Mouse (Mus musculus): ENCODE results near the gene Rassf7. TPM values are rescaled to one million over a fixed set of nuclear protein-coding genes. Genes with fewer than 3 reads are reported as not detected.

Gene Rassf7
- total RNA-seq (2021) = 1 to 10 TPM; 6.5 to 7.8 TPM
- long read RNA-seq, experiment 1, transcript Rassf7-201 (6 exons, 1,525 nt) = major isoform, 11 of 15 reads
- long read RNA-seq, experiment 1, partial matches to known transcripts = 1 of 15 reads
- long read RNA-seq, experiment 1, other reads (novel, unspliced or antisense) = 3 of 15 reads
- long read RNA-seq, experiment 2, transcript Rassf7-201 (6 exons, 1,525 nt) = major isoform, 6 of 8 reads
- long read RNA-seq, experiment 2, partial matches to known transcripts = 2 of 8 reads
- long read RNA-seq, experiment 2, other reads (novel, unspliced or antisense) = 0 of 8 reads

DNA sequence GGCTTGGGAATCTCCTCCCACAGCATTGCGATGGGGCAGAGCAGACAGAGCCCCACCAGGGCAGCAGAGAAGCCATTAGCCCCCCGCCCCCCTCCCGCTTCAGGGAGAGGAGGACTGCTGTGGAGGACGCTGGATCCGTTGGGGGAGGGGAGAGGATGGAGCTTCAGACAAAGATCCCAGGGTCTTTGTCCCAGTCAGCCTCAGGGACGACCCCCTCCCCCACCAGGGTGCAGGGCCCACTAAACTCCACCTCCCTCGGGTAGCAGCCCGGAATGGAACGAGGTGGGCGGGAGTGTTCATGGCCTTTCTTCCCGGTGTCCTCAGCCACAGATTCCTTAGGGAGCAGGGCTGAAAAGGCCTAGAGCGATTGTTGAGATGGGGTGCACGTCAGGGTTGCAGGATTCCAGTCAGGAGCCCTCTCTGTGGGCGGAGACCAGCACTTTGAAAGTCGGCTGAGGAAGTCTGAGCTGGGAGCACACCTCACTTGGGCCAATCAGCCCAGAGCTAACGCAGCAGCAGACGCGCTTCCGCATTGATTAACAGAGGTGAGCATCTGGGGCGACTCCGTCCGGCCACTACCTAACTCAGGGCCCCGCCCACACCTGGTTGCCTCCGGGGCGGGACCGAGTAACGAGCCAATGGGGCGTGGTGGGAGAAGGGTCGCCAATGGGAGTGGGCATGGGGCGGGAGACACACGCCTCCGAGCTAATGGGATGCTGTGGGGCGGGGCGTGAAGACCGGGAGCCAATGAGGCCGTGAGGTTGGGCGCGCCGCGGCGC is at the start of gene Rassf7:
Gene Rassf7, plus strand, starts transcription at position 760 of the 779 bp plus-strand sequence.
- peak; percentile 94 for DNase-seq

DNA sequence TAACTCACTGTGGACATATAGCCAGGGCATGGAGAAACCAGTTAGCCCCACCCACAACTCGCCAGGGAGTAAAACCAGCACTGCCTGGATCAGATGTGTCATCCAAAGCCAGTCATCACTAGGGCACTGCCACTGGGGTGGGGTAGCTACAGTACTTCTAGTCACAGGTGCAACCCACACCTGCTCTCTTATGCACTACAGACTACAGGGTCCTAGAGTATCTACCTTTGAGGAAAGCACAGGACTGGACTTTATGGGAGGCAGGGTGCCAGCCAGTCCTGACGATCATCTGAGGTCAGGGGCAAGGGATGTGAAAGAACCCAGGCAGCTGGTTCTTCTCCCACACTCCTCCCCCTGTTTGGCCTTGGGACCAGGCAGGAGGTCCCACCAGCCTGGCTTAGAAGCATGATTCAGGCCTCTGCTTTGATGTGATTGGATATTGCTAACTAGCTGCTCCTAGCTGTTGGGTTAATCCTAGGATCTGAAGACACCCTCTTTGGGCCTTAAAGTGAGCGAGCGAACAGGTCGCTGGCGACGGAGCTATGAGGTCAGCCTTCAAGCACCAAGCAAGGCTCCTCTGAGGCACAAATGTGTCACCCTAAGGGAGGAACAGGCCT is 47.7 kb upstream of the Rassf7 start:
- peak; percentile 75 for DNase-seq

DNA sequence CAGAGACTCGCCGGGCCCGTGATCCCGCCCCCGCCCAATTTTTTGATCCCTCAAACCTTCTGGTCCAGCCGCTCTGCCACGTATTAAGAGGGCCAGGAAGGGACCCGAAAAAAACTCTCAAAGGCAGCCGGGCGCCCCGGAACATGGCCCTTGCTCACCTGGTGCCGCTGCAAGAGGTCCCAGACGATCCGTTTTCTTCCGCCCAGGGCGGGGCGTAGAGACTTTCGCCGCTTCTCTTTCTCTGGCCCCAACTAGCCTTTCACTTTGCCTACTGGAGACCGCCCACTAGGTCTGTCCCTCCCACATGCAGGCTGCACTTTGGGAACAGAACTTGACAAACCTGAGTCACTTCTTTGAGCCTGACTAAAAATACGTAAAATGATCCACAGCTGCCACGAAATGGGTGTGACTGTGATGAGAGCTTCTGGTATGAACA is 47.1 kb upstream of the Rassf7 start:
- DNase-seq = peak; percentile 83

DNA sequence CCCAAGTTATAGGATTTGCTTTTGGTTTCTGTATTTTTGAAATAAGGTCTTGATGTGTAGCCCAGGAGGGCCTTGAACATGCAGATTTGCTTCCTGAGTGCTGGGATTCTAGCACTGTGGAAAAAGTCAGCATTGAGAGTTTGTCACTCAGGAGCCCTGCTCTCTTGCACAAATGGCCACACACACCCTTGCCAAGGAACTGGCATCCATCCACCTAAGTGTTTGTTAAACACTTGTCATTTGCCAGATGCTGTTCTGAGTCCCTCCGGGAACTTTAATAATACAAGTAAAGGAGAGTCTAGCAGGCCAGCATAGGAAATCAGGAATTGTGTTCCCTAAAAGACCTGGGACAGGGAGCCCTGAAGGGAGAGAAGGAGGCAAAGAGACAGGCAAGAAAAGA is 46.4 kb upstream of the Rassf7 start:
- DNase-seq = peak; percentile 53

DNA sequence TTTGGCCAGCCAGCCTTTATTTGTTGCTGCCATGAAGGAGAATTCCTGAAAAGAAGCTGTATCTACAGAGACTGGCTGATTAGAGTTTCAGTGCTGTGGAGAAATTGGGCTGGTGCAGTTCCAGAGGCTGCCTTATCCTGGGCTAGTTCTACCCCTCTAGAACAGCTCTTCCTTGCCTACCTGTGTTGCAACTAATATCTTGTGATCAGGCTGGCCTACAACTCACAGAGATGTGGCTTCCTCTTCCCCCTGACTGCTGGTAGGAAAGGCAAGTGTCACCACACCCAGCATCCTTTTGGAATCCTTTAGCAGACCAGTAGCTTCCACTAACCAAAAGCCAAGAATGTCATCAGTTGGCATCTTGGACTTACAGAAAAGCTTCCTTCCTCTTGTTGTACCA is 45.8 kb upstream of the Rassf7 start:
- DNase-seq = no peak

DNA sequence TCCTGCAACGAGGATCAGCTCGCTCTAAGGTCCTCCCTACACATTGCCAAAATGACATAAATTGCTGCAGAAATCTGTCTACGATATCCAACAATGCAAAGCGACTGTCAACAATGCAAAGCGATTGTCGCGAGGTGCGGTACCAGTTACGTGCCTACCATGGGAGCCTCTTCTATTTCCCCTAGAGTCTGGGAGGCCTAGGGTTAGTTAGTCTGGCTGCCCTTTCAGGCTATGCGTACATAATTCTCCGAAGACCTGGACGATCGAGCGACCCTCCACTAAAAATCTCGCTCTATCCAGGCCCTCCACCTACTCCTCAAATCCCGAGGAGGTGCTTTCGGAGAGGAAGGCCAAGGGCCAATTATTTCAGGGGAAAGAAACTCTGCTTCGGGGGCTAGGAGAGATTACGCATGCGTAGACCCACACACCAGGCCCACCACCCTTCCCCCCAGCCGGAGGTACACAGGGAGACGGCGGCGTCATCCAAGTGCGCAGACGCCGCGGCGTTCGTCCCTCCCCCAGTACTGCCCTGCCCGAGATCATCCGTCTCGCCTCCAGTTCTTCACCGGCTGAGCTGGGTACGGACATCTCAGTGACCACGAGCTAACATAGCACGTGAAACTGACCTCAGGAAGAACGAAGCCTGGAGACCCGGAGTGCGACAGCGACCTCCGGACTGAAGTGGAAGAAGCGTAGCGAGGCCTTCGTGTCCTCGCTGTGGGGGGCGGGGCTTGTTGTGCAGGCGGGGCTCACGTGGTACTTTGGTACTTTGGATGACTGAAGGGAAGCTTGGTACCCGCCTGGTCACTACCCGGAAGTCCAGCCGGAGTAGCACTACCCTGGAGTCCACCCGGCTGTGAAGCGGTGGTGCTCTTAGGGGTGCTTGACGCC is 43.3 kb upstream of the Rassf7 start, which contains the start of gene Rnh1:
Gene Rnh1, minus strand, starts transcription at position 742 of the 891 bp plus-strand sequence.
- DNase-seq = peak; percentile 93

DNA sequence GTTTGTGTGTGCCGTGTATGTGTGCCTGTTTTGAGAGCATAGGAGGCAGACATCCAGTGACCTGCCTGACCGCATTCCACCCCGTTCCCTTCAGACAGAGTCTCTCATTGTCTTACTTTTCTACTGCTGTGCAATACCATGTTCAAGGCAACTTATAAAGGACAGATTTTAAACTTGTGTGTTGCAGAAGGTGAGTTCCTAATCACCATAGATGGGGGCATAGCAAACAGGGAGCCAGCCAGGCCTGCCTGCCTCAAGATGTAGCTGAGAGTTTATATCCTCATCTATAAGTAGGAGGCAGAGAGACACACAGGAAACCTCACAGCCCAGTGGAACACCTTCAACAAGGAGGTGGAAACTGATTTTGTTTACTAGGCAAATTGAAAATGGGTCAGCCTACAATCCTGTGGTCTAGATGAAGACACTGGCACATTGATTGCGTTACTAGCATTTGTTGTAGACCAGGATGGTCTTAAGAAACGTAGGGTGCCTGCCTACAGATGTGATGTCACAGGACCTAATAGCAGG is 42.3 kb upstream of the Rassf7 start:
- DNase-seq = no peak

DNA sequence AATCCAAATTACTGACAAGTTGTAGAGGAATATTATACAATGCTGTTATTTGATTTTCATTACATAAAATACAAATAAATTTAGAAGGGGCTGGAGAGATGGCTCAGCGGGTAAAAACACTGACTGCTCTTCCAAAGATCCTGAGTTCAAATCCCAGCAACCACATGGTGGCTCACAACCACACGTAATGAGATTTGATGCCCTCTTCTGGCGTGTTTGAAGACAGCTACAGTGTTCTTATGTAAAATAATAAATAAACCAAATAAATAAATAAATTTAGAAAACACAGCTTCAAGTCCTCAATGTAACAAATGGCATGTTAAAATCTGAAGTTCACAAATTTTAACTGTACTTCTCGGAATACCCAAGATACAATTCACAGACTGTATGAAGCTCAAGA is 40.6 kb upstream of the Rassf7 start:
- no peak for DNase-seq

DNA sequence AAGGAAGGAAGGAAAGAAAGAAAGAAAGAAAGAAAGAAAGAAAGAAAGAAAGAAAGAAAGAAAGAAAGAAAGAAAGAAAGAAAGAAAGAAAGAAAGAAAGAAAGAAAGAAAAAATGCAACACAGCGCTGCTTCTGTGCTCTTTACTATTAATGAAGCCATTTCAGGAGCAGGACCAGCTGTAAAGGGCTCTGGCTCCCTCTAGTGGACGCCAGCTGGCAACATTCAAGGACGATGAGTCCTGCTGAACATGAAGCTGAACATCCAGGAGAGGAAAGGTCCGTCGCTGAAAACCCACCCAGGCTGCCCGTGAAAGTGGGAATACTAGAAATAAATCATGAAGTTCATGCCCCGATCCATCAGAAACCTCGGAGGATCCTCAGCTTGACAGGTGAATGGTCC is 39.5 kb upstream of the Rassf7 start:
- DNase-seq = peak; percentile 92

DNA sequence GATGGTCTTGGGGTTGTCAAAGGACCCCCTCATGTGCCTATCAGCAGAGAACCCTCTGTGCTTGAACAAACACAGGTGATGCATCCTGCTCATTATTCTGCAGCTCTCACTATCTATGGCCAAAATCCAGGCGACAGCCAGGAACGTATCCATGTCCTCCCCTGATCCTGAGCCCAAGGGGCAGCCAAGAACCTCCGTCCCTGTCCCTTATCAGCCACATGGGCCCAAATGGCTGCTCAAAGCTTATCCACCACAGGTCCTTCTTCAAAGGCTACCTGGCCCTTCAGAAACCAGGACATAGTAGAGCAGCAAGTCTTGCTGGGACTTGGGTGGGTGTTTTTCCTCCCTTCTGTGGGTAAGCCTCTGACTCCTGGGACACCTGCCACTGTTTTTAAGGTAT is 27.5 kb upstream of the Rassf7 start:
- DNase-seq = no peak

DNA sequence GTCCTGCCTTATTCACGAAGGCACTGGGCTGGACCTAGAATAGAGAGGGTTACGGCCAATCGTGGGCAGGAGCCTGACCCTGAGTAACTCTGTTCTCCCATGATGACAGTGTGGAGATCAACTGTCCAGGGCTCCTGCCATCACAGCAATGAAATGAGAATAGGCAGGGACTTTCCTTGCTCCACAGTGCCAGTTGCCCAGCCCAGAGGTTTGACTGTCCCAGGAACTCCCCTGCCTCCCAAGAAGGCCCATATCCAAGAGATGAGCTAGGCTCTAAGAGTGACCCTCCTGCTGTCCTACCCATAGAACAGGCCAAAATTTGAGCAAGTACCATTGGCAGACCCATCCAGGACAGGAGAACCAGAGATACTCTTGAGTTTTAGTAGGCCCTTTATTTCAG is 26.9 kb upstream of the Rassf7 start:
- no peak for DNase-seq

DNA sequence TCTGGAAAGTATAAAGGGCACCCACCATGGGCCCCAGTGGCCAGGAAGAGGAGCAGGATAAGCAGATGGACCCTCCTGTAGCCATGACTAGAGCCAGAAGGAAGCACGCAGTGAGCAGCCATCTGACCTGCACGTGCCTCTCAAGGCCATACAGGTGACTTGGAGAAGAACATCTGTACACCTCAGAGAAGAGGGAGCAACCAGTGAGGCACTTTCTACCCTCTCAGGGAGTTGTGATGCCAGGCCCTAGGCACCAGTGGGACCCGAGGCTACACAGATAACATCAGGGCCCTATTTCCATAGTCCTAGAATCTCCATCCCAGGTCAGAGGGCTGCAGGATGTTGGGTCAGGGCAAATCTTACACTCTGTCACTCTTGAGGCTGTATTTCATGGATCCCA is 25.4 kb upstream of the Rassf7 start:
- no peak for DNase-seq

DNA sequence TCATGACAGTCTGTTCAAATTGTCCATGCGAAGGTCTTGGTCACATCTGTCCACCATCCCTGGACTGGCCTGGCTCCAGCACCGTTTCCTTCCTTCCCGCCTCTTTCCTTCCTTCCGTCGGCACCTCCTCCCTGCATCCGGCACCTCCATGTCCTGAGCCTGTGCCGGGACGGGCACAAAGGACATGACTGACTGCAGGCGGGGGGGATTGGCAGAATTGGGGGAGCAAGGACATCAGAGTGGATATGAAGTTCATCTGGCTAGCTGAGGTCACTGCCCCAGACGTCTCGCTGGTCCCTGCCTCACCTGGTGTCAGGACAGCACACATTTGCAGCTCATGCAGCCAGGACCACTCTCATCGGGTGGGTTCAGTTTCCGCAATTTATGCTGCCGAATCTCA is 24.6 kb upstream of the Rassf7 start:
- DNase-seq = peak; percentile 40

DNA sequence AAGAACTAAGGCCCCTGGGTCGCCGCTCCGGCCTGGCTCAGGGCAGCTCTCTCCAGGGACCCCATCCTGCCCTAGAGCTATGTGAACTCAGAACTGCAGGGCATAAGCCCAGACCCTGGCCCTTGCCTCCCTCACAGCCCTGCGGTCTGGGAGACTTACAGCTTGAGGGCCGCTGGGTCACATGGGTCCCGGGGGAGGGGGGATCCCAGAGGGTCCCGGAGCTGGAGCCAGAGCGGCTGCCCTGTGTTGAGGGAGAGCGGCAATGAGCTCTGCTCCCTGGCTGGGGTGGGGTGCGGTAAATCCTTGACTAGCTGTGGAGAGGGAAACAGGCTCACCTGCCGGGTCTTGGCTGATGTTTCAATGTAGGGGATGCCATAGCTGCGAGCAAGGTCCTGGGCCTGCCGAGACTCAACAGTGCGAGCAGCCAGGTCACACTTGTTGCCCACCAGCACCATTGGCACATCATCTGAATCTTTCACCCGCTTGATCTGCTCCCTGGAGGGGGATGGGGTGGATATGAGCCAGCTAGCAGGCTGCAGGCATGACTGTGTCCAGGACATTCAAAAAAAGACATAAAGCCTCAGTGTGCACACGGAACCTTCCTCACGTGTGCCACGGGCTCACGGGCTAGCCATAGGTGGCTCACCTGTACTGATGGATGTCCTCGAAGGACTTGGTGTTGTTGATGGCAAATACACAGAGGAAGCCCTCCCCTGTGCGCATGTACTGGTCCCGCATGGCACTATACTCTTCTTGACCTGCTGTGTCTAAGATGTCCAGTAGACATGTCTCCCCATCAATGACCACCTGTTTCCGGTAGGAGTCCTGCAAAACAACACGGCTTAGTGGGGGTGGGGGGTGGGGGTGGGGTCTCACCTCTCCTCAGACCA is 23.6 kb upstream of the Rassf7 start:
- DNase-seq = no peak

DNA sequence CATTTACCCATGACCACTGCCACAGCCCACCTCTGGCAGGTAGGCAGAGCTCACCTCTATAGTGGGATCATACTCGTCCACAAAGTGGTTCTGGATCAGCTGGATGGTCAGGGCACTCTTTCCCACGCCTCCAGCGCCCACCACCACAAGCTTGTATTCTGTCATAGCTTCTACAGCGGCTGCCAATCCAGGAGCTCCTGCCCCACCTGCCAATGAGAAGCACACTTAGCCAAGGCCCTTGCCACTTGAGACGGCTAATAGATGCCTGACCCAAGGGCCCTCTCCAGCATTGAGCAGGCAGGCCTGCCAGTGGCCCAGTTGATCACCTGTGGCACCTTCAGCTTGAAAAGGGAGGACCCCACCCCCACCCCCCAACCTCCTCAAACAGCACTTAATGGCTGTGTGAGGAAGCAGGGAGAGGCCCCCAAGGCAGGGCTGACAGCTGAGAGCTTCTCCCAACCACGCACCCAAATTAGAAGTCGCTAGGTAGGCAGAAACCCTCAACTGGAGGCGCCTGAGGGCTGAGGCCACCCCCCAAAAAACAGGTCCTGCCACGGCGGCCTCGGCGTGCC is 22.8 kb upstream of the Rassf7 start:
- DNase-seq = no peak

DNA sequence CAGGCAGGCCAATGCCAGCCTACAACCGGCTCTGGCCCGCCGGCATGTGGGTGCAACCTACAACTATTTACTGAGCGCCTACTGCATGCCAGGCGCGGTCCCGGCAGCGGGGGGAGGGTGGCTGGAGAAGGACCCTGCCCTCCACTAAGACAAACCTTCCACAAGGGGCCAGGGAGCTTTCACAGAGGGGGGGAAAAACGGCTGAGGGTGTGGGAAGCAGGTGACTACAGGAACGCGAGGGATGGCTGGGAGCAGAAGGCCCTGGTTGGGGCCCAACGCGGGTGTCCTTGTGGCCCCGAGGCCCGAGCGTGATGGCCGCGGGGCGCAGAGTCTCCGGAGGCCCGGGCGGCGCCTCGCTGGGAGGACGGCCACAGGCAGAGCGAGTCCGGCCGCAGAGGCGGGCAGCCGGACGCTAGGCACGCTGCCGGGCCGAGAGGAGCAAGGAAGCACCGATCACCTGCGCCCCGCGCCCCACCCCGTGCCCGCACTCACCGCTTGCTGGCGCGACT is 22.3 kb upstream of the Rassf7 start:
- DNase-seq = no peak

DNA sequence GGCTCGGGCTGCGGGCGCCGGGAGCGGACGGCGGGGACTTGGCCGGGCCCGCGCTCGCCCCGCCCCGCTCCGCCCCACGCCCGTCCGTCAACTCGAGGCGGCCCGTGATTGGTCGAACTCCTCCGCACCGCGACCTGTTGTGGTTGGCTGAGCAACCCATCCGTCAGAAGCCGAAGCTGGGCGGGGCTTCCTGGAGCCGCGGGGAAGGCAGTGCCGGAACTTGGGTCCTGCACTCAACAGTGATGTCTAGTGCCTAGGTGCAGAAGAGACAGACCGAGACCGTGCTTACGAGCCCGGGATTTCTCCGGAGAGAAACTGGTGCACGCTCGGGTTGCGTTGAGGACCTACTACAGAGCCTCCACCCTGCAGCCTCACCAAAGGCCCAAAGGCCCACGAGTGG is 21.7 kb upstream of the Rassf7 start, which contains the start of the genes Hras and Lrrc56:
Gene Hras, minus strand, starts transcription at position 58 of the 400 bp plus-strand sequence.
Gene Lrrc56, plus strand, starts transcription at position 210 of the 400 bp plus-strand sequence.
- peak; percentile 99 for DNase-seq

DNA sequence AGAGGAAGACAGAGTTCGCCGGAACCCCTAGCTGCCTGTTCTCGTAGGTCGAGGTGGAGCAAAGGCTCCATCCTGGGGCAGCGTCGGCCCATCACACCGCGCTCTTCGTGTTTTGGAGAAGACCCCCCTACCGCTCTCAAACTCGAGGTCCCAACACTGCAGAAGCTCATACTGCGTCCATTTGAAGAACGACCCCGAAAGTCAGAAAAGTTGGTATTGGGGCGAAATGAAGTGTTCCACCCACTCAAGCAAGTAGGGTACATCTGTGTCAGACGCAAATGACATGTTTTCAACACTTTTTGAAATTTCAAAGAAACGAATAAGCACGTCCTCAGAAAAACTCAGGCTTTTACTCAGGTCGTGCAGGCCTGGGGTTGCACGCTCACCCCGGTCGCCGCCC is 21.3 kb upstream of the Rassf7 start:
- DNase-seq = no peak

DNA sequence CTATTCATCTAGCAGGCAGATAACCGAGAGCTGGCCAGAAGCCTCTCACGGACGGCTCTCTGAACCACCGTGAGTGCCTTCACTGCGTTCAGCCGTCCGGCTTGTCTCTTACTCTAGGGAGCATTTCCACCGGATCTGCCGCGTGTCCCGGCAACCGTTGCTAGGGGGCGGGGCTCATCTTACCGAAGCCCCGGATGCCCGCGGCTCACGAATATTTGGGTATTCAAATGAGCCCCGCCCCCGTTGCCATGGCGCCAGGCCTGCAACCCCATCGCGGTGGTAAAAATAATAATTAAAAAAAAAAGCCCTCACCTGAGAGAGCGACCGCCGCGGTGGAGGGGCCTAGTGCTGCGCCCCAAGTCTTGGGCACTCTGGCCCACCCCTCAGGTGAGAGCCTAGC is 20.8 kb upstream of the Rassf7 start:
- DNase-seq = peak; percentile 94

DNA sequence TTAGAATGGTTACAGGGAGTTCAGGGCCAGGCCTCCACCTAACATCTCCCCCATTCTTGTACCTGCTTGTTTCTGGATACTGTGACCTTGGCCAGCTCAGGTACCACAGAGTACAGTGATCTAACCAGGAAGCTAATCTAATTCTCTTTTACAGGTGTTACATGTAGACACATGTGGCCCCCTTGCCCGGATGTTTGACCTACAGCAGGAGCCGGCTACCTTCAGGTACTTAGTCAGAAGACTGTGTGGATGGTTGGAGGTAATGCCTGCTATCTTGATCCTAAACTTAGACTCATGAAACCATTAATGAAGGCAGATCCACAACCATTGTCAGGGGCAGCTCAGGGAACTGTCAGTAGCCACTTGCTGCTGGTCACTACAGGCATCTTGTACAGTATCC is 19.9 kb upstream of the Rassf7 start:
- DNase-seq = no peak
